In genomic region chr11:20282601-20283219, GRCm38 (mm10) we compare ENCODE assay signal across 17 mouse cellular contexts.
"Had no signal": no experiment of that assay in that cellular context is flagged by ENCODE, and none has a peak within 500 bp of the region (broad histone marks: within the 10 kb centered on the region; RNA-seq: fewer than 3 reads in every experiment).

No protein-coding gene starts in this region.

- H3K4me3 ChIP-seq: intestine, embryonic 15.5 days; limb, embryonic 15.5 days; liver, embryonic 15.5 days; megakaryocyte, embryonic 14.5 days; midbrain, embryonic 15.5 days; neural tube, embryonic 13.5 days had no signal

- H3K27ac ChIP-seq: intestine, embryonic 15.5 days; limb, embryonic 15.5 days; liver, embryonic 15.5 days; midbrain, embryonic 15.5 days; neural tube, embryonic 13.5 days; stomach, postnatal 0 days had no signal

- H3K9me3 ChIP-seq: intestine, embryonic 15.5 days; limb, embryonic 15.5 days; liver, embryonic 15.5 days; midbrain, embryonic 15.5 days; neural tube, embryonic 13.5 days had no signal

- DNase-seq: kidney, adult 18-20 months; kidney, postnatal 10 days; layer of hippocampus, postnatal 36 days; lung, embryonic 14.5 days; lung, postnatal 10 days; lung, postnatal 4 days; right cerebral cortex, postnatal 25 days; thymus, adult 2 months; thymus, postnatal 36 days had no signal

- H3K4me2 ChIP-seq: intestine, embryonic 15.5 days; limb, embryonic 15.5 days; liver, embryonic 15.5 days; lung, embryonic 14.5 days; midbrain, embryonic 11.5 days; midbrain, embryonic 15.5 days; neural tube, embryonic 13.5 days had no signal

- H3K36me3 ChIP-seq: intestine, embryonic 15.5 days; limb, embryonic 15.5 days; liver, embryonic 15.5 days; midbrain, embryonic 15.5 days; neural tube, embryonic 13.5 days had no signal

- H3K4me1 ChIP-seq: limb, embryonic 15.5 days; liver, embryonic 15.5 days; midbrain, embryonic 15.5 days; neural tube, embryonic 13.5 days had no signal

- H3K27me3 ChIP-seq: intestine, embryonic 15.5 days; limb, embryonic 15.5 days; liver, embryonic 15.5 days; midbrain, embryonic 15.5 days; neural tube, embryonic 13.5 days had no signal

- ATAC-seq: intestine, embryonic 15.5 days; midbrain, embryonic 15.5 days had no signal

- H3K9ac ChIP-seq: intestine, embryonic 15.5 days; limb, embryonic 15.5 days; liver, embryonic 15.5 days; lung, embryonic 14.5 days; midbrain, embryonic 15.5 days; neural tube, embryonic 13.5 days had no signal
